Mouse (Mus musculus) heart, postnatal 10 days (tissue): ENCODE results near the gene Trpm3. TPM values are rescaled to one million over a fixed set of nuclear protein-coding genes. Genes with fewer than 3 reads are reported as not detected.
A peak's percentile ranks its signal among the peaks of the same experiment; 100 is the strongest.

Experiments used
- DNase-seq, 2 experiments: peaks; one replicate each; pipeline ENCODE4 v3.0.0; 2021
- intact Hi-C: fragments of 180-260 bp; cut with DNase I; formaldehyde crosslinking; loops from one replicate; pipeline ENCODE4 v1.15.1; 2025
- total RNA-seq, 2 experiments: library from RNA; stranded (reverse); gene quantifications; 2 replicates each; pipeline ENCODE4 v1.2.3; 2021

Gene Trpm3
- total RNA-seq, 2 experiments from 2014 or later: 1.5 to 2.2 TPM

- DNase-seq: peak in 1 of 2 experiments; percentile 33
- intact Hi-C loops: loop anchor here (5.0 kb wide), 1 partner anchor 299 kb away; no protein-coding TSS in a partner anchor
Observed at GRCm38 (mm10) chr19:22912971-22913370, 774.1 kb downstream of the Trpm3 start.

GRCm38 (mm10) chr19:22915868-22916642 is 777.2 kb downstream of the Trpm3 start:
- intact Hi-C loops: loop anchor here (1.0 to 5.0 kb wide), 5 partner anchors 86 to 606 kb away; no protein-coding TSS in a partner anchor
- peak; percentile 90 to 91 for DNase-seq

- intact Hi-C loops: loop anchor here (2.0 to 5.0 kb wide), 4 partner anchors 86 to 606 kb away; no protein-coding TSS in a partner anchor
- DNase-seq: peak; percentile 99
Observed at GRCm38 (mm10) chr19:22916643-22917344, 777.9 kb downstream of the Trpm3 start.

- intact Hi-C loops: loop anchor here (2.0 to 5.0 kb wide), 4 partner anchors 85 to 605 kb away; no protein-coding TSS in a partner anchor
- DNase-seq: no peak
Observed at GRCm38 (mm10) chr19:22917345-22917735, 778.5 kb downstream of the Trpm3 start.

- no peak for DNase-seq
- intact Hi-C loops: no loop called here
Observed at GRCm38 (mm10) chr19:22920949-22921348, 782.1 kb downstream of the Trpm3 start.

GRCm38 (mm10) chr19:22922871-22923670 is 784.2 kb downstream of the Trpm3 start:
- intact Hi-C loops: no loop called here

GRCm38 (mm10) chr19:22925284-22925683 is 786.4 kb downstream of the Trpm3 start:
- intact Hi-C loops: no loop called here
- no peak for DNase-seq

More at GRCm38 (mm10) chr19:22922871-22923670, 784.2 kb downstream of the Trpm3 start:
- DNase-seq: no peak

GRCm38 (mm10) chr19:22926753-22927152 is 787.9 kb downstream of the Trpm3 start:
- peak; percentile 29 to 35 for DNase-seq
- intact Hi-C loops: no loop called here

GRCm38 (mm10) chr19:22928366-22928765 is 789.5 kb downstream of the Trpm3 start:
- intact Hi-C loops: no loop called here
- no peak for DNase-seq

- intact Hi-C loops: no loop called here
Observed at GRCm38 (mm10) chr19:22929768-22930167, 790.9 kb downstream of the Trpm3 start.

GRCm38 (mm10) chr19:22930368-22930834 is 791.6 kb downstream of the Trpm3 start:
- intact Hi-C loops: no loop called here
- peak; percentile 65 to 70 for DNase-seq

More at GRCm38 (mm10) chr19:22929768-22930167, 790.9 kb downstream of the Trpm3 start:
- no peak for DNase-seq

GRCm38 (mm10) chr19:22931006-22931405 is 792.2 kb downstream of the Trpm3 start:
- no peak for DNase-seq
- intact Hi-C loops: no loop called here

GRCm38 (mm10) chr19:22935067-22935466 is 796.2 kb downstream of the Trpm3 start:
- DNase-seq: no peak
- intact Hi-C loops: no loop called here

- intact Hi-C loops: no loop called here
- DNase-seq: no peak
Observed at GRCm38 (mm10) chr19:22938848-22939724, 800.2 kb downstream of the Trpm3 start.

- intact Hi-C loops: loop anchor here (2.0 kb wide), 2 partner anchors 213 to 285 kb away; no protein-coding TSS in a partner anchor
- no peak for DNase-seq
Observed at GRCm38 (mm10) chr19:22939836-22940235, 801.0 kb downstream of the Trpm3 start.

GRCm38 (mm10) chr19:22940487-22940886 is 801.6 kb downstream of the Trpm3 start:
- intact Hi-C loops: loop anchor here (2.0 kb wide), 2 partner anchors 212 to 284 kb away; no protein-coding TSS in a partner anchor
- DNase-seq: peak; percentile 79 to 82

GRCm38 (mm10) chr19:22940956-22941355 is 802.1 kb downstream of the Trpm3 start:
- no peak for DNase-seq
- intact Hi-C loops: loop anchor here (2.0 kb wide), 2 partner anchors 212 to 284 kb away; no protein-coding TSS in a partner anchor

- intact Hi-C loops: no loop called here
- DNase-seq: no peak
Observed at GRCm38 (mm10) chr19:22952480-22952879, 813.6 kb downstream of the Trpm3 start.

- intact Hi-C loops: no loop called here
- DNase-seq: no peak
Observed at GRCm38 (mm10) chr19:22953191-22953590, 814.3 kb downstream of the Trpm3 start.
